Mouse (Mus musculus): ENCODE data around the gene Tmem238.

Tmem238 gene

DNA sequence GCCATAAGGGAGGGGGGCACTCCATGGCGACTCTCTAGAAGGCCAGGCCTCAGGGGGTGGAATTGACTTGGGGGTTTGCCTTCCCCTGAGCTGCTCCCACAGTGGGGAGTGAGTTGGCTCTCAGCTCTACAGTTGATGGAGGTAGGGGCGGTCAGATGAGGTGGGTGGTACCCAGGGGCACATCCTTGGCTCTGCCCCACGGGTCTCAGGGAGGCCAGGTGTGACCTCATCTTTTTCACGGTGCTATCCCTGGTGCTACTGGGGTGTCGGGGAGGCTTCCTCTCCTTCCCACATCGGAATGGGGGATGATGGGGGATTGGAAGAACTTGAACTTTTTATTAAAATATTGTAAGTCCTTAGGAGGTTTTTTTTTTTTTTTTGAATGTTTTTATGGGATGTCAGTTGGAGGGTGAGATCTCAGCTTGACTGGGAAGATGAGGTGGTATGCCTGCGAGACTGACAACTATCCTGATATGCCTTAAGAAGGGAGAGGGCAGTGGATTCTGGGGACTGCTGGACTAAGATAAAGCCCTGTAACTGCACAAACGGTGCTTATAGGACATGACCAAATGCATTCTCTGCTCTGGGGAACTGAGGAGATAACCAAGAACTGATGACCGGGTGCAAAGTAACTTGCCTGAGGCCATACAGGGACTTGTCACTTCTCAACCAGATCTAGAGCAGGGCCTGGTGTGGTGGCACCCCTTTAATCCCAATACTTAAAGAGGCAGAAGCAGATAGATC lies 42.1 kb downstream of the Tmem238 start:
- no peak for DNase-seq (ENCODE audit: low spot score)

DNA sequence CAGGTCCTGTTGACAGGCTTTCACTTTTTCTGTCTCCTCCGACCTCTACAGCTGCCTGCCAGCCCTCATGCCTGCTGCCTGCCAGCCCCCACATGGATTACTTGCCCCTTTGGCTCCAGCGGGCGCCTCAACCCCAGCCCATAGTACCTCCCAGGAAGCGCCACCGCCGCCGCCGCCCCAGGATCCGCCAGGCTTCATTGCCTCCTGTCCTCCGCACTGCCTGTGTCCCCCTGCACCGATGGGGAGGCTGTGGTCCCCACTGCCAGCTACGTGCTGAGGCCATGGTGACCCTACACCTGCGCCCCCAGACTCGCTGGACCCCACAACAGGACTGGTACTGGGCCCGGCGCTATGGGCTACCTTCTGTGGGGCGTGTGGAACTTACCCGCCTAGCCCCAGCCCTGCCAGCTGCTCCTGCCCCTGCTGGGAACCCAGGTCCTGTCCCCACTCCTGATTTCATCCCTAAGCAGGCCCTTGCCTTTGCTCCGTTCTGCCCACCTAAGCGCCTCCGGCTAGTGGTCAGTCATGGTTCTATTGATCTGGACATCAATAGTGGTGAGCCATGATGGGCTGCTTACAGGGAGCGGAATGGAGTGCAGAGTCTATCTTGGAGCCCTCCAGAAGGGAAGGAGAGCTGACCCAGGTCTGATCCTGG lies 43.0 kb downstream of the Tmem238 start:
- no peak for DNase-seq (ENCODE audit: low spot score)

DNA sequence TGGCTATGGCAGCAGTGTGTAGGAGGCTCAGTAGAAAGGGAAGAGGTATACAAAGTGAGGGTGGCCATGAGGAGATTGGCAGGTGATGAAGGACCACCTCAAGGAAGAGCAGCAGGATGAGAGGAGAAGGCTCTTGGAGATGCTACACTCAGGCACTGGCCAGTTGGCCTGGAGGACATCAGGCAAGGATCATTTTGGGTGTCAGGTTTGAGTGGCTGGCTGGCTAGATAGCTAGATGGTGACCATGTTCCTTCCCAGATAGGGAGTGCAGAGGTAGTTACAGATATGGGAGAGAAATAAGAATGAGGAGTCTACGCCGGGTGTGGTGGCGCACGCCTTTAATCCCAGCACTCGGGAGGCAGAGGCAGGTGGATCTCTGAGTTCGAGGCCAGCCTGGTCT lies 44.6 kb downstream of the Tmem238 start:
- no peak for DNase-seq (ENCODE audit: low spot score)

DNA sequence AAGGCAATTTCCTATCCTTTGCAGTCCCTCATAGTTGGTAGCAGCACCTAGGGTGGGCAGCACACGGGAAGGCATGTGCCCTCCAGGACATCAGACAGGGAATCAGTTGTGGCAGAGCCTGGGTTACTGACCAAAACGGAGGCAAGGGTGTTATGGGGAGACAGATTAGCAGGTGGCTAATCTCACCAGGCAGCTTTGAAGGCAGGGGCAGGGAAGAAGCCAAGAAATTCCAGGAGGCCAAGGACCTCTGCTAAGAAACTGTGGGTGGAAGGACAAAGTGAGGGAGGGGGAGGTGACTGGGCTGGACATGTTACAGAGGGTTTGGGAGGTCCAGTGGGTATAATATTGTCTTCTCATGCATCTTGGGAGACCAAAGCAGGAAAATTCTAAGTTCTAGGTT lies 46.1 kb downstream of the Tmem238 start:
- DNase-seq (ENCODE audit: low spot score) = no peak

DNA sequence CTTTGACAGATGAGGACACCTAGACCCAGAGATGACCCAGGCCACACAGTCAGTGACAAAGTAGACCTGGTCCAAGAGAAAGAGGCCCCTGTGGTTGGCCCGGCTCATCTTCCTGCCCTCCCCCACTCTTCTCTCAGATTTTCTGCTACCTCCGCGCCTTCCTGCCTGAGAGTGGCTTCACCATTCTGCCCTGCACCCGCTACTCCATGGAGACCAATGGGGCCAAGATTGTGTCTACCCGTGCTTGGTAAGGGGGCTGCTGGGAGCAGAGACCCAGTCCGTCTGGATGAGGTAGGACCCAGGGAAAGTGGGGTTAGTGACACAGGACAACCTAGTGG lies 47.0 kb downstream of the Tmem238 start:
- no peak for DNase-seq (ENCODE audit: low spot score)

DNA sequence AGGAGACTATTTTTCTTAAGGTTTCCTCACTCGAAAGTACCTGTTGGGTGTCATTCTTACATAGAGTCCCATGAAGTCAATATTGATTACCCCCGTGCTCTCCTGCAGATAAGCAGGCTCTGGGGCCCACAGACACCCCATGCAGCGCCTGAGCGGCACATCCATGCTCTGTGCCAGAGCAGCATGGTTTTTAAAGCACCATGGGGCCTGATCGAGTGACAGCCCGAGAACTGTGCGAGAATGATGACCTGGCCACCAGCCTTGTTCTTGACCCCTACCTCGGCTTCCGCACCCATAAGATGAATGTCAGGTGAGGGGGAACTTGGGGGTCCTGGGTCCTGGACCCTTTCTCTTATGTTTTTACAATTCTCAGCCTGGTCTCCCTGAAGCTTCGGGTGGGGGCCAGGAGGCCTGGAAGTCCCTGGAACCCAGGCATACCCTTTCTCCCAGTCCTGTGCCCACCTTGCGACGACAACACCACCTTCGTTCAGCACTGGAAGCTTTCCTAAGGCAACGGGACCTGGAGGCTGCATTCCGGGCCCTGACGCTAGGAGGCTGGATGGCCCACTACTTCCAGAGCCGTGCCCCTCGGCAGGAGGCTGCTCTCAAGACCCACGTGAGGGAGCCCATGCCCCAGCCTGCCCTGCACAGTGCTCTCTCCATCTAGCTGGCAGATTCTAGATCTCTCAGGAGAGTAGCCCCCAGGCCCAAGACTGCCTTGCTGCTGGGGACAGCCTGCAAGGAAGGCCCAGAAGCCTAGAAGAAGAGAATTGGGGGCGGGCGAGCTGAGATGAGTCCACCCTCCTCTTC lies 47.6 kb downstream of the Tmem238 start:
- DNase-seq (ENCODE audit: low spot score) = no peak

DNA sequence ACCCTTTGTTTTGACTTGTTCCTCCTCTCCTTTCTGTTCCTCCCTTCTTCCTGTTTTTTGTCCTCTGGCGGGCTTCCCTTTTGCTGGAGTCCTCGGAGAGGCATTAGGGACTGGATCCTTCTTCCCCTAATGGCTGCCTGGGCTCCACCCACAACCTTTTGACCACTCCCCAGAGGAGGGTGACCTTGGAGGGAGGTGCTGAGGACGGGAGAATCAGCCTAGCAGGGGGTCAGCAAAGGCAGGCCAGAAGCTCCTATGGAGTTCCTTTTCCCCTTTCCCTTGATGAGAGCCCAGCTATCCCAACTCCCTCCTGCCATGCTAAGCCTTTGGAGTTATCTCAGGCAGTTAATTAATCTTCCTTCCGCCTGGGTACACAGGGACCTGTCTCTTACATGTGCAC lies 48.3 kb downstream of the Tmem238 start:
- peak; percentile 61 for DNase-seq (ENCODE audit: low spot score)

DNA sequence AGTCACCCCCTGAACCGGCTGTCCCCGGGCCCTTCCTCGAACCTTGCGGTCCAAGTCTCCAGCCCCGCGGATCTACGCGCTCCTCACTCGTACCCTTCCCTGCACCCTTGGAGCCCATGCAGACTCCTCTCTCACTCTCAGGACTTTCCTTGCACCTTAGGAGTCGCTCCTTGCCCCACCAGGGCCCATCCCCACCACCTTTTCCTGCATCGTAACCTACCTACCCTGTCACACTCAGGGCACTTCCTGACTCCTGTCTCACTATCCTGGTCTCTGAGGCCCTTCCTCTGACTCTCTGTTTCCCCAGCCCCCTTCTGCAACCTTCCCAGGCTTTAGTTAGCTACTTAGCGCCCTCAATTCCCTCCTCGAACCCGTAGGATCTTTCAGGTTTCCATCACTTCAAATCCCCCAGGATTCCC lies 49.1 kb downstream of the Tmem238 start:
- no peak for DNase-seq (ENCODE audit: low spot score)

DNA sequence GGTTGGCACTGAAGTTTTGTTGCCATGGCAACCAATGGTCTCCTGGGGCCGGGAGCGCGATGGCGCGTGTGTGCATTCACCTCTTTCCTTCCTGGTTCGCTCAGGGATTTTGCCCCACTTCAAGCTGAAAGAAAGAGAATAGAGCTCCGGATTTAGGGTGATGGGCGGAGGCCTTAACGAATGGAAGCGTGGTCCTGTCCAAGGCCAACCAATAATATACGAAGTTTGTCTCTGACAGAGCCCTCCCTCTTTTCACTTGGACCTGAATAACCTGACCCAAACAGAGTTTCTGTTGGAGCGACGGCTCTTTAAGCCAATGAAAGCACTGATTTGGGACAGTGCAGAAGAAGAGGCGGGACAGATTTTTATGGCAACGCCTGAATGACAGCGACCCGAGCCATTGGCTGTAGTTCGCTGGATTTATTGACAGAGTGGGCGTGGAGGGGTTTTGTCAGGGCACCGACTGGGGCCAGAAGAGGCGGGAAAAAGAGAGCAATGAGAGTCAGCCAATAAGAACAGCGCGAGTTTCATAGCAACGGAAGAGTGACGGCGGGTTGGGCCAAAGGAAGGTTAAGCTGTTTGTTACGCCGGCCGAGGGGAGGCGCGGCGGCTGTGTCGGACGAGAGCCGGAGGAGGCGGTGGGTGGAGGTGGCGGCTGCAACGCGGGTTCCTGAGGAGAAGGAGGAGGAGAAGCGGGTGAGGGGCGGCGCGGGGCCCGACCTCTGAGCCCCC lies 49.7 kb downstream of the Tmem238 start, which contains the start of gene Kmt5c:
Gene Kmt5c (plus strand): TSS at position 572 of the 732 bp plus-strand sequence.
- peak; percentile 92 for DNase-seq (ENCODE audit: low spot score)

DNA sequence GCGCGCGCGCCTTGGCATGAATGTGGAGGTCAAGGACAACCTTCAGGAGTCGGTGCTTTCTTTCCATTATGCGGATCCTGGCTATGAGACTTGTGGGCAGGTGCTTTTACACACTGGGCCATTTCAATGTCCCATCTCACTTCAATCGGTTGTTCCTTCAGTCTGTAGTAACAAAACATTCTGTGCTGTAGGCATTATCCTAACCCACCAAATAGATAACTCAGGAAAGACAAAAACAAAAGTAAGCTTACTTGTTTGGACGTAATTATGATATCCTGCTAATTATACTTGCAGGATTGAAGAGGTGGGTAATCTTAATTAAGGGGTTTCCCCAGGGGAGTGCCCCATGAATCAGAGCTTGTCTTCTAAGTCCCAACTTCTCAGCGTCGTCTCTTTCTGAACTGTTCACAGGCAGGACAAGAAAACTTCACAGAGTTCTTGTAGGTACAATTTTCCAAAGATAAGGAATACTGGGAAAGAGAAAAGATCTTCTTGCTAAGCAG lies 50.4 kb downstream of the Tmem238 start:
- no peak for DNase-seq (ENCODE audit: low spot score)
